Mouse (Mus musculus) hindbrain, embryonic 10.5 days (tissue): ENCODE measurements around the gene Nrip2. TPM values are rescaled to one million over a fixed set of nuclear protein-coding genes. Genes with fewer than 3 reads are reported as not detected.

Source experiments
- DNase-seq: peaks from one replicate; pipeline ENCODE4 v3.0.0-alpha.2; 2017; ENCODE audit warnings: low spot score
- H3K27ac ChIP-seq: fragments of 300-500 bp; sonication (generic); 2 replicates; pipeline ENCODE4 v1.5.1; 2016; ENCODE audit warnings: mild to moderate bottlenecking, moderate library complexity
- H3K27me3 ChIP-seq: fragments of 300-500 bp; sonication (generic); 2 replicates; pipeline ENCODE4 v1.6.1; 2016; ENCODE audit warnings: mild to moderate bottlenecking; ENCODE audit not compliant: poor library complexity, insufficient read depth, severe bottlenecking
- H3K36me3 ChIP-seq: fragments of 300-500 bp; sonication (generic); 2 replicates; pipeline ENCODE4 v1.6.1; 2016; ENCODE audit warnings: mild to moderate bottlenecking, moderate library complexity
- H3K4me1 ChIP-seq: fragments of 300-500 bp; sonication (generic); replicated peaks from 2 replicates; pipeline ENCODE4 v1.6.1; 2016; ENCODE audit warnings: mild to moderate bottlenecking
- H3K4me3 ChIP-seq: fragments of 300-500 bp; sonication (generic); 2 replicates; pipeline ENCODE4 v1.5.1; 2016; ENCODE audit warnings: mild to moderate bottlenecking, moderate library complexity
- H3K9me3 ChIP-seq: fragments of 300-500 bp; sonication (generic); 2 replicates; pipeline ENCODE4 v1.6.1; 2016; ENCODE audit warnings: mild to moderate bottlenecking, moderate library complexity
- WGBS: fragments of 180-500 bp; shearing (Covaris S2); methylation state at CpG from one replicate; pipeline ENCODE4 v1.1.7; 2016; 5-methylcytosine and 5-hydroxymethylcytosine counted together
- polyA plus RNA-seq: library from polyadenylated mRNA; unstranded; fragments of >200 nt; fragmentation: Nextera tagmentation; extraction: Ambion mirVana; gene quantifications from 2 replicates; pipeline ENCODE4 v1.2.1, GENCODE M21; 2016

Gene Nrip2
- 2.5 and 3.3 TPM in 2 replicates for polyA plus RNA-seq

GRCm38 (mm10) chr6:128398996-128399395 lies at the start of gene Nrip2:
TSS of gene Nrip2 (plus strand) at chr6:128399296.
- Histone ChIP-seq H3K27ac (peak within 1 kb of the TSS; percentile 64), H3K4me3 (peak within 1 kb of the TSS; percentile 16; the same call in 1 of the 2 replicates), H3K4me1 (peaks cover 16% of the 10 kb centered on the region), H3K9me3 (no peaks in the 10 kb centered on the region), H3K27me3 (no peaks in the 10 kb centered on the region), H3K36me3 (no peaks in the 10 kb centered on the region)
- 77% methylated on average over 3 of the region's 3 CpGs for WGBS
- DNase-seq: no peak

DNA sequence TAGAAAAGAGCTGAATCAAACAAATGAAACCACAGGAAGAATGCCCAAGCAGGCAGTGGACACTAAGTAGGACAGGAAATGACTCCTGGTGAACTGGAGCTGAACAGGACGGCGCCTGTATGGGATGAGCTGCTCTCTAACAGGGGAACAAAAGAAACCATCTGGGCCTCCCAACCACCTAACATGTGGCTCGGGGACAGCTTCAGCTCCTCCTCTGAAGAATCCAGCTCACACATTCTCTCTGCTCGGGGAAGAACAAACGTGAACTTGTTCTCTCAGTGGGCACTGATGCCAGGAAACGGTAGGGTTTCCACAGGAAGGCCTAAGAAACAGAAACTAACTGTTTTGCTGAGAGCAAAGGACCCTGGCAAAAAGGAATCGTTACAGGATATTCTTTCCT lies 49.4 kb upstream of the Nrip2 start:
- H3K36me3 ChIP-seq: peaks cover 51% of the 10 kb centered on the region
- H3K4me1 ChIP-seq: peaks cover 25% of the 10 kb centered on the region
- DNase-seq: no peak
- H3K27ac ChIP-seq: peak overlapping the region; percentile 37
- no peaks in the 10 kb centered on the region for H3K27me3 ChIP-seq
- no peak overlapping the region for H3K4me3 ChIP-seq
- 50% methylated on average over 7 of the region's 7 CpGs for WGBS
- H3K9me3 ChIP-seq: no peaks in the 10 kb centered on the region

DNA sequence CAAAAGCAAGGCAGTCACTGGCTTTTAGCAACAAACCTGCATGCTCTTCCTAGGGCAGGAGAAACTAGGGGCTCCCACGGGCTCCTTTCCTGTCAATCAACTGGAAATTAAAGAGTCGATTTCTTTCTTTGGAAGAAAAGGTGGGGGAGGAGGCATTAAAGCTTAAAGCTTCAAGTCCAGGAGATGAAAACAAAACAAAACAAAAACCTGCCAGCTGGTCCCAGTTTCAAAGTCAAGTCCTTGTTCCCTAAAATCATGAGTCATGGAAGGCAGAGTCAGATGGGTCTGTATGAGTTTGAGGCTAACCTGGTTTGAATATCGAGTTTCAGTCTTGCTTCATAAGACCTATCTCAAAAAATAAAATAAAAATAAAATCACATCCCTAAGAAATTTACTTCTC lies 45.0 kb upstream of the Nrip2 start:
- WGBS: 54% methylated on average over 3 of the region's 3 CpGs

GRCm38 (mm10) chr6:128355201-128355681 lies 43.9 kb upstream of the Nrip2 start:
- H3K36me3 ChIP-seq: peaks cover 50% of the 10 kb centered on the region
- no peak for DNase-seq
- under 1% methylated on average over 28 of the region's 28 CpGs for WGBS
- H3K9me3 ChIP-seq: no peaks in the 10 kb centered on the region
- H3K27ac ChIP-seq: peak overlapping the region; percentile 93
- H3K4me1 ChIP-seq: peaks cover 37% of the 10 kb centered on the region
- peak overlapping the region; percentile 83 for H3K4me3 ChIP-seq
- no peaks in the 10 kb centered on the region for H3K27me3 ChIP-seq

More for the DNA sequence above, 45.0 kb upstream of the Nrip2 start:
- Histone ChIP-seq H3K9me3 (no peaks in the 10 kb centered on the region), H3K4me3 (0 out of 2 replicates have a peak overlapping the region, but pooled peaks have one; percentile 83), H3K27me3 (no peaks in the 10 kb centered on the region), H3K36me3 (peaks cover 58% of the 10 kb centered on the region), H3K4me1 (peaks cover 34% of the 10 kb centered on the region), H3K27ac (no peak overlapping the region)
- no peak for DNase-seq

DNA sequence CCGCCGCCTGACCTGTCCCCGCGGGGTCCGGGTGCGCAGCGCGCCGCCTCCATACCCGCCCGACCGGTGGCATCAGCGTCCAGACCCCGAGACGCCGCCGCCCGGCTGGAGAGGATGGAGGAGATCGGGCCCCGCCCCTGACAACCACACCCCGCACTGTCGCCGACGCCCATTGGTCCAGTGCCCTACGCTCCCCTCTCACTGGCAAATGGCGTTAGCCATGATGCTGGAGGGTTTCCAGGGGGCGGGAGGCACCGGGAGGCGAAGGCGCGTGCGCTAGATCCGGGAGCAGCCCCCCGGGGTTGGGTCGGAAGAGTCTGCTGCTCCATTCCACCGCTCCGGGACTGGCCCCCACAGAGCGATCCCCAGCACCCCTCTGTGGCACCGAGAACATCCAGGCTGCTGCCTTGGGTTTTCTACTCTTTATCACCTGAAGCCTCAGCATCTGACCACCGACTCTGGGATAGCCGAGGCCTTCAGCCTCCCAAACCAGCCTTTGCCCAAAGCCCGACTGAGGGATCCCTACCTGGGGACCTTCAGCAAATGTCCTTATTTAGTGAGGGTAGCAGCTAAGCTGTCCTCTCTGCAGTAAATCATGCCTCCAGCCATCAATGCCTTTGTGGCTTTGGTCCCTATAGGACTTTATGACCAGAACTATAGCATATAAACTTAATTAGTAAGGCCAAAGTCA lies 43.2 kb upstream of the Nrip2 start, which contains the start of gene Tulp3:
Gene Tulp3 (minus strand): TSS at position 126 of the 691 bp plus-strand sequence.
- Histone ChIP-seq H3K4me1 (peaks cover 43% of the 10 kb centered on the region), H3K27ac (peak within 1 kb of the TSS; percentile 93), H3K9me3 (no peaks in the 10 kb centered on the region), H3K36me3 (peaks cover 44% of the 10 kb centered on the region), H3K27me3 (no peaks in the 10 kb centered on the region), H3K4me3 (peak within 1 kb of the TSS; percentile 83)
- peak; percentile 99 for DNase-seq
- under 1% methylated on average over 42 of the region's 42 CpGs for WGBS

DNA sequence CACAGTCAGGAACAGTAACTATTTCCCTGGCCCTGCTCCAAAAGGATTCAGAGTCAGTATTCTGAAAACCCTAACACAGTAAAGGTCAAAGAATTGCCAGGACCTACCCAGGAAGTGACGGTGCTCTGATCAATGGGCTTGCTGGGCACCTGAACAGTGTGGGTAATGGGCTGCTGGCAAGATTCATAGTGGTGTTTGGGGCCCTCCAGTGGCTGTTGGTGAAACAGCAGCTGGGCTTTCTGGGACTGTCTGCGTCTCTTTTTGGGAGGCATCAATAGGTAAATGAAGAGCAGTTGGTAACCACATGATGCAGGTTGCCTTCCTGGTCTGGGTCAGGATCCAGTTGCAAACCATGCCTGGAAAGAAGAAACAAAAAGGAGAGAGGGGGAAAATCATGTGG lies 40.1 kb upstream of the Nrip2 start:
- Histone ChIP-seq H3K36me3 (peaks cover 27% of the 10 kb centered on the region), H3K27me3 (no peaks in the 10 kb centered on the region), H3K9me3 (no peaks in the 10 kb centered on the region), H3K27ac (no peak overlapping the region), H3K4me3 (no peak overlapping the region), H3K4me1 (peaks cover 54% of the 10 kb centered on the region)
- 32% methylated on average over 2 of the region's 2 CpGs for whole genome bisulfite sequencing
- peak; percentile 66 for DNase-seq

- peaks cover 47% of the 10 kb centered on the region for H3K36me3 ChIP-seq
- peaks cover 55% of the 10 kb centered on the region for H3K4me1 ChIP-seq
- H3K9me3 ChIP-seq: no peaks in the 10 kb centered on the region
- peak overlapping the region; percentile 87 for H3K4me3 ChIP-seq
- DNase-seq: no peak
- 22% methylated on average over 9 of the region's 9 CpGs for WGBS
- H3K27ac ChIP-seq: peak overlapping the region; percentile 99
- no peaks in the 10 kb centered on the region for H3K27me3 ChIP-seq
Observed at GRCm38 (mm10) chr6:128361901-128362300, 37.2 kb upstream of the Nrip2 start.

GRCm38 (mm10) chr6:128362381-128363006 lies 36.6 kb upstream of the Nrip2 start, which contains the start of the genes Rhno1 and Foxm1:
TSS of gene Rhno1 (minus strand) at chr6:128362911.
TSS of gene Foxm1 (plus strand) at chr6:128362967.
- H3K36me3 ChIP-seq: peaks cover 47% of the 10 kb centered on the region
- WGBS: under 1% methylated on average over 76 of the region's 76 CpGs
- H3K9me3 ChIP-seq: no peaks in the 10 kb centered on the region

DNA sequence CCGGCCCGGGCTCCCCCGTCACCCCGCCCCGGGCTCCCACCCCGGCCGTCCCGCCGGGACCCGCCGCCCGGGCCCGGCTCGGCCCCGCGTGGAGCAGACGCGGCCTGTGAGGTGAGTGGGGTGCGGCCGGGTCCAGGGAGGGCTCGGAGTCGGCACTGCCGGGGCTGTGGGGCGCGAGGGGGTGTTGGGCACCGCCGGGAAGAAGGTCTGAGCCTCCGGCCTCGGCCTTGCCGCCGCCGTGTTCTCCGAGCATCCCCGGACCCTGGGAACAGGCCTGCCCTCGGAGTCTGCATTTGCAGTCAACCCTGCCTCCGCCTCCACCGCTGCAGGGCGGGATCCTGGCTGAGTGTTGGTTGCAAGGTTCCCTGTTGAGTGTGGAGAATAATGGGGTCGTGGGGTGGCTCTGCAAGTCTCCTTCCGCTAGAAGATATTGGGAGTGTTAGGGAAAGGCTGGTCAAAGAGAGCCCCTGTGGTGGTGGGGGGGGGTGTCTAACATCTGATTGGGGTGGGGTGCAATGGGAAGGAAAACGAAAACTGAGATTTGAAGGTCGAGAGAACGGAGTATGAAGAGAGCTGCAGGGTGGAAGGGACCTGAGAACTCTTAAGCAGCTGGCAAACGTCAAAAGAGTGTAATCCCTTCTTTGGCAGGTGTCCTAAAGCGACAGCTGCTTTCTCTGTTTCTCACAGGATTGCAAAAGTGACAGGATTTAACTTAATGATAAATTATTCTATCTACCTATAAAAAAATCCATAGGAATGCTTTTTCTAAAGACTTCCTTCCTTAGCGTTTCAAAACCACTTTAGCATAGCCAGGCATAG lies 35.9 kb upstream of the Nrip2 start:
- Histone ChIP-seq H3K27ac (peak overlapping the region; percentile 99), H3K9me3 (no peaks in the 10 kb centered on the region), H3K4me3 (peak overlapping the region; percentile 87), H3K36me3 (peaks cover 47% of the 10 kb centered on the region), H3K27me3 (no peaks in the 10 kb centered on the region), H3K4me1 (peaks cover 55% of the 10 kb centered on the region)
- no peak for DNase-seq
- WGBS: 1% methylated on average over 46 of the region's 46 CpGs

More at GRCm38 (mm10) chr6:128362381-128363006, 36.6 kb upstream of the Nrip2 start, which contains the start of the genes Rhno1 and Foxm1:
- peaks cover 55% of the 10 kb centered on the region for H3K4me1 ChIP-seq
- H3K4me3 ChIP-seq: peak within 1 kb of the TSS; percentile 87
- H3K27ac ChIP-seq: peak within 1 kb of the TSS; percentile 99
- no peaks in the 10 kb centered on the region for H3K27me3 ChIP-seq
- DNase-seq: peak; percentile 89

DNA sequence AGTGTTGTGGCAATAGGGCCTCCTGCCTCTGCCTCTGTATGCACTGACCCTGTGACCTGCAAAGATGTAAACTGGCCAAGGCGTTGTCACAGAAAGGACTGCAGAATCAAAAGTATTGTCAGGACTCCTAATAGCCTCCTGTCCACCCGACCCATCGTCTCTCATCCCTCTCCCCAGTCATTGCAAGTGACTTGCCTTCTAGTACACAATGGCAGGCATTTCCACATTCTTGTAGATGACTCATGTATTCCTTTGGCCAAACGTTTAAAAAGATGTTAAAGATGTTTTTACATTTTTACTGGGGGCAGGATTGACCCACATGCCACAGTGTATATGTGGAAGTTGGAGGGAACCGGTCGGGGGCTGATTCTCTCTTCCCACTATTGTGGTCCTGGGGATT lies 34.4 kb upstream of the Nrip2 start:
- H3K36me3 ChIP-seq: peaks cover 54% of the 10 kb centered on the region

GRCm38 (mm10) chr6:128366466-128366865 lies 32.6 kb upstream of the Nrip2 start:
- Histone ChIP-seq H3K27ac (no peak overlapping the region), H3K4me1 (peaks cover 33% of the 10 kb centered on the region), H3K36me3 (peaks cover 71% of the 10 kb centered on the region), H3K9me3 (no peaks in the 10 kb centered on the region), H3K4me3 (no peak overlapping the region), H3K27me3 (no peaks in the 10 kb centered on the region)
- WGBS: 92% methylated on average over 5 of the region's 5 CpGs
- no peak for DNase-seq

More for the DNA sequence above, 34.4 kb upstream of the Nrip2 start:
- Histone ChIP-seq H3K4me3 (peak overlapping the region; percentile 32), H3K9me3 (no peaks in the 10 kb centered on the region), H3K27ac (no peak overlapping the region), H3K27me3 (no peaks in the 10 kb centered on the region), H3K4me1 (peaks cover 50% of the 10 kb centered on the region)
- DNase-seq: no peak
- 76% methylated on average over 6 of the region's 6 CpGs for WGBS

DNA sequence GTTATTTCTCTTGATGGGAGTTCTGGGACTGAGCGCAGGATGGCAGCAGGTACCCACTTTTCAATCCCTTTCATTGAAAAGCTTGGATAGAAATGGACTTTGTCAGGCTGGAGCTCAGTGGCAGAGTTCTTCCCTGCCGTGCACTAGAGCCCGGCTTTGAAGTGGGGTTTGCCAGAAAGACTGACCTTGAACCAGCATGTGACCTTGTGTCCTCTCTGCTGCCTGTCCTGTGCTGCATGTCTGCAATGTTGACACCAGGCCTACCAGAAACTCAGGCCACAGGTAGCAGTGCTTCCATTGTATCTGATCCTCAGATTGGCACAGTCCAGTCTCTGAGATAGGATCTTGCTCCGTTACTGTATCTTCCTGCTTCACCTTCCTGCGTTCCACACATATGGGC lies 29.1 kb upstream of the Nrip2 start:
- H3K27me3 ChIP-seq: no peaks in the 10 kb centered on the region
- peaks cover 29% of the 10 kb centered on the region for H3K4me1 ChIP-seq
- H3K4me3 ChIP-seq: no peak overlapping the region
- no peaks in the 10 kb centered on the region for H3K9me3 ChIP-seq
- H3K36me3 ChIP-seq: peaks cover 100% of the 10 kb centered on the region
- no peak for DNase-seq
- 95% methylated on average over 5 of the region's 5 CpGs for WGBS
- no peak overlapping the region for H3K27ac ChIP-seq
